Mouse (Mus musculus): ENCODE data around the gene Eif4e2. TPM values are rescaled to one million over a fixed set of nuclear protein-coding genes. Genes with fewer than 3 reads are reported as not detected.
A peak's percentile ranks its signal among the peaks of the same experiment; 100 is the strongest.

The Eif4e2 gene
- polyA plus RNA-seq, 1 experiment from 2014 or later, result 68.7 TPM

GRCm38 (mm10) chr1:87180896-87181295 lies 32.8 kb upstream of the Eif4e2 start:
- ATAC-seq (ENCODE audit: low read depth), result no peak
- no peak overlapping the region for H3K9ac ChIP-seq (replicated peaks; ENCODE audit: low read depth, low read length)
- peaks cover 5% of the 10 kb centered on the region for H3K4me1 ChIP-seq (ENCODE audit: control insufficient read depth, insufficient read depth, low read length)
- peaks cover 8% of the 10 kb centered on the region for H3K27me3 ChIP-seq (ENCODE audit: control insufficient read depth, insufficient read depth, low read length)
- H3K9me3 ChIP-seq (ENCODE audit: control insufficient read depth, low read length), result no peaks in the 10 kb centered on the region
- H3K36me3 ChIP-seq (ENCODE audit: control insufficient read depth, insufficient read depth, low read length), result no peaks in the 10 kb centered on the region
- no peak overlapping the region for H3K27ac ChIP-seq (ENCODE audit: low read depth, low read length)
- 64% methylated on average over 5 of the region's 5 CpGs for WGBS
- no peak overlapping the region for H3K4me3 ChIP-seq (ENCODE audit: low read depth, low read length)
- H3K4me2 ChIP-seq (ENCODE audit: low read depth, low read length), result no peak overlapping the region

- no peak within 1 kb of the TSS for H3K27ac ChIP-seq (ENCODE audit: low read depth, low read length)
- H3K9ac ChIP-seq (replicated peaks; ENCODE audit: low read depth, low read length), result no peak within 1 kb of the TSS
- no peak within 1 kb of the TSS for H3K4me3 ChIP-seq (ENCODE audit: low read depth, low read length)
- no peak within 1 kb of the TSS for H3K4me2 ChIP-seq (ENCODE audit: low read depth, low read length)
- peaks cover 4% of the 10 kb centered on the region; the same call in 1 of the 2 replicates for H3K4me1 ChIP-seq (ENCODE audit: control insufficient read depth, insufficient read depth, low read length)
- WGBS, result 26% methylated on average over 9 of the region's 9 CpGs
- H3K27me3 ChIP-seq (ENCODE audit: control insufficient read depth, insufficient read depth, low read length), result peaks cover 8% of the 10 kb centered on the region
- H3K36me3 ChIP-seq (ENCODE audit: control insufficient read depth, insufficient read depth, low read length), result no peaks in the 10 kb centered on the region
- no peak for ATAC-seq (ENCODE audit: low read depth)
- no peaks in the 10 kb centered on the region for H3K9me3 ChIP-seq (ENCODE audit: control insufficient read depth, low read length)
Measured at GRCm38 (mm10) chr1:87183013-87183412, 30.7 kb upstream of the Eif4e2 start, which contains the start of gene Prss56. Prss56 (plus strand) TSS chr1:87183313.

GRCm38 (mm10) chr1:87183998-87184750 lies 29.5 kb upstream of the Eif4e2 start:
- ATAC-seq (ENCODE audit: low read depth), result no peak
- no peak overlapping the region for H3K27ac ChIP-seq (ENCODE audit: low read depth, low read length)
- H3K27me3 ChIP-seq (ENCODE audit: control insufficient read depth, insufficient read depth, low read length), result peaks cover 8% of the 10 kb centered on the region
- H3K9me3 ChIP-seq (ENCODE audit: control insufficient read depth, low read length), result no peaks in the 10 kb centered on the region
- H3K9ac ChIP-seq (replicated peaks; ENCODE audit: low read depth, low read length), result no peak overlapping the region
- 29% methylated on average over 15 of the region's 15 CpGs for WGBS
- H3K4me1 ChIP-seq (ENCODE audit: control insufficient read depth, insufficient read depth, low read length), result peaks cover 4% of the 10 kb centered on the region; the same call in 1 of the 2 replicates
- H3K4me2 ChIP-seq (ENCODE audit: low read depth, low read length), result 0 out of 2 replicates have a peak overlapping the region, but pooled peaks have one; percentile 14
- no peak overlapping the region for H3K4me3 ChIP-seq (ENCODE audit: low read depth, low read length)
- no peaks in the 10 kb centered on the region for H3K36me3 ChIP-seq (ENCODE audit: control insufficient read depth, insufficient read depth, low read length)

GRCm38 (mm10) chr1:87184751-87185139 lies 29.0 kb upstream of the Eif4e2 start:
- ATAC-seq (ENCODE audit: low read depth), result peak; percentile 28; the same call in 1 of the 2 replicates
- Histone ChIP-seq H3K27ac (ENCODE audit: low read depth, low read length) (no peak overlapping the region), H3K4me3 (ENCODE audit: low read depth, low read length) (no peak overlapping the region), H3K27me3 (ENCODE audit: control insufficient read depth, insufficient read depth, low read length) (peaks cover 8% of the 10 kb centered on the region), H3K9me3 (ENCODE audit: control insufficient read depth, low read length) (no peaks in the 10 kb centered on the region), H3K36me3 (ENCODE audit: control insufficient read depth, insufficient read depth, low read length) (no peaks in the 10 kb centered on the region), H3K9ac (replicated peaks; ENCODE audit: low read depth, low read length) (no peak overlapping the region), H3K4me2 (ENCODE audit: low read depth, low read length) (0 out of 2 replicates have a peak overlapping the region, but pooled peaks have one; percentile 14), H3K4me1 (ENCODE audit: control insufficient read depth, insufficient read depth, low read length) (peaks cover 4% of the 10 kb centered on the region; the same call in 1 of the 2 replicates)
- 2% methylated on average over 20 of the region's 20 CpGs for WGBS

GRCm38 (mm10) chr1:87185526-87185925 lies 28.2 kb upstream of the Eif4e2 start:
- H3K36me3 ChIP-seq (ENCODE audit: control insufficient read depth, insufficient read depth, low read length), result no peaks in the 10 kb centered on the region
- WGBS, result 8% methylated on average over 13 of the region's 13 CpGs
- peaks cover 4% of the 10 kb centered on the region; the same call in 1 of the 2 replicates for H3K4me1 ChIP-seq (ENCODE audit: control insufficient read depth, insufficient read depth, low read length)
- peaks cover 8% of the 10 kb centered on the region for H3K27me3 ChIP-seq (ENCODE audit: control insufficient read depth, insufficient read depth, low read length)
- no peak overlapping the region for H3K4me2 ChIP-seq (ENCODE audit: low read depth, low read length)
- no peaks in the 10 kb centered on the region for H3K9me3 ChIP-seq (ENCODE audit: control insufficient read depth, low read length)
- no peak overlapping the region for H3K4me3 ChIP-seq (ENCODE audit: low read depth, low read length)
- H3K9ac ChIP-seq (replicated peaks; ENCODE audit: low read depth, low read length), result no peak overlapping the region
- ATAC-seq (ENCODE audit: low read depth), result no peak
- no peak overlapping the region for H3K27ac ChIP-seq (ENCODE audit: low read depth, low read length)

GRCm38 (mm10) chr1:87186261-87187036 lies 27.3 kb upstream of the Eif4e2 start:
- ATAC-seq (ENCODE audit: low read depth), result peak; percentile 61

GRCm38 (mm10) chr1:87187037-87187355 lies 26.7 kb upstream of the Eif4e2 start:
- peak overlapping the region; percentile 88 for H3K4me2 ChIP-seq (ENCODE audit: low read depth, low read length)
- peaks cover 4% of the 10 kb centered on the region; the same call in 1 of the 2 replicates for H3K4me1 ChIP-seq (ENCODE audit: control insufficient read depth, insufficient read depth, low read length)
- no peaks in the 10 kb centered on the region for H3K9me3 ChIP-seq (ENCODE audit: control insufficient read depth, low read length)
- H3K27ac ChIP-seq (ENCODE audit: low read depth, low read length), result no peak overlapping the region
- no peaks in the 10 kb centered on the region for H3K36me3 ChIP-seq (ENCODE audit: control insufficient read depth, insufficient read depth, low read length)
- ATAC-seq (ENCODE audit: low read depth), result peak; percentile 53
- WGBS, result under 1% methylated on average over 15 of the region's 15 CpGs
- H3K9ac ChIP-seq (replicated peaks; ENCODE audit: low read depth, low read length), result peak overlapping the region; percentile 52
- H3K27me3 ChIP-seq (ENCODE audit: control insufficient read depth, insufficient read depth, low read length), result peaks cover 8% of the 10 kb centered on the region
- H3K4me3 ChIP-seq (ENCODE audit: low read depth, low read length), result peak overlapping the region; percentile 43

More at GRCm38 (mm10) chr1:87186261-87187036, 27.3 kb upstream of the Eif4e2 start:
- Histone ChIP-seq H3K9ac (replicated peaks; ENCODE audit: low read depth, low read length) (peak overlapping the region; percentile 52), H3K4me2 (ENCODE audit: low read depth, low read length) (peak overlapping the region; percentile 88), H3K9me3 (ENCODE audit: control insufficient read depth, low read length) (no peaks in the 10 kb centered on the region), H3K27me3 (ENCODE audit: control insufficient read depth, insufficient read depth, low read length) (peaks cover 8% of the 10 kb centered on the region), H3K4me1 (ENCODE audit: control insufficient read depth, insufficient read depth, low read length) (peaks cover 4% of the 10 kb centered on the region; the same call in 1 of the 2 replicates), H3K4me3 (ENCODE audit: low read depth, low read length) (peak overlapping the region; percentile 43), H3K27ac (ENCODE audit: low read depth, low read length) (no peak overlapping the region), H3K36me3 (ENCODE audit: control insufficient read depth, insufficient read depth, low read length) (no peaks in the 10 kb centered on the region)
- WGBS, result 2% methylated on average over 54 of the region's 54 CpGs

- no peak for ATAC-seq (ENCODE audit: low read depth)
- Histone ChIP-seq H3K27me3 (ENCODE audit: control insufficient read depth, insufficient read depth, low read length) (peaks cover 2% of the 10 kb centered on the region), H3K27ac (ENCODE audit: low read depth, low read length) (no peak within 1 kb of the TSS), H3K4me1 (ENCODE audit: control insufficient read depth, insufficient read depth, low read length) (peaks cover 4% of the 10 kb centered on the region; the same call in 1 of the 2 replicates), H3K9ac (replicated peaks; ENCODE audit: low read depth, low read length) (no peak within 1 kb of the TSS), H3K4me2 (ENCODE audit: low read depth, low read length) (no peak within 1 kb of the TSS), H3K36me3 (ENCODE audit: control insufficient read depth, insufficient read depth, low read length) (no peaks in the 10 kb centered on the region), H3K9me3 (ENCODE audit: control insufficient read depth, low read length) (no peaks in the 10 kb centered on the region), H3K4me3 (ENCODE audit: low read depth, low read length) (no peak within 1 kb of the TSS)
- 27% methylated on average over 4 of the region's 4 CpGs for WGBS
Measured at GRCm38 (mm10) chr1:87190429-87190828, 23.3 kb upstream of the Eif4e2 start, which contains the start of gene Chrnd. Chrnd (plus strand) TSS chr1:87190607.

- WGBS, result 85% methylated on average over 9 of the region's 9 CpGs
- Histone ChIP-seq H3K9ac (replicated peaks; ENCODE audit: low read depth, low read length) (no peak overlapping the region), H3K27ac (ENCODE audit: low read depth, low read length) (no peak overlapping the region), H3K9me3 (ENCODE audit: control insufficient read depth, low read length) (no peaks in the 10 kb centered on the region), H3K4me2 (ENCODE audit: low read depth, low read length) (no peak overlapping the region), H3K36me3 (ENCODE audit: control insufficient read depth, insufficient read depth, low read length) (no peaks in the 10 kb centered on the region), H3K4me1 (ENCODE audit: control insufficient read depth, insufficient read depth, low read length) (no peaks in the 10 kb centered on the region), H3K27me3 (ENCODE audit: control insufficient read depth, insufficient read depth, low read length) (no peaks in the 10 kb centered on the region), H3K4me3 (ENCODE audit: low read depth, low read length) (no peak overlapping the region)
- no peak for ATAC-seq (ENCODE audit: low read depth)
Measured at GRCm38 (mm10) chr1:87197296-87197695, 16.4 kb upstream of the Eif4e2 start.

Measured in neural tube, embryonic 14.5 days (tissue).